Mouse (Mus musculus) gastrocnemius, postnatal 36 days (tissue): Measurements from ENCODE around the gene Anxa3. TPM values are rescaled to one million over a fixed set of nuclear protein-coding genes. Genes with fewer than 3 reads are reported as not detected.
A peak's percentile ranks its signal among the peaks of the same experiment; 100 is the strongest.

Experiments used
- DNase-seq, 2 experiments: peaks; one replicate each; pipeline ENCODE4 v3.0.0; 2022
- intact Hi-C: fragments of 180-260 bp; cut with DNase I; formaldehyde crosslinking; loops from one replicate; pipeline ENCODE4 v1.15.1; 2025
- long read RNA-seq, 2 experiments: library from polyadenylated mRNA; stranded (forward); transcript quantifications; one replicate each; pipeline ENCODE4 v2.0.0; 2021
- total RNA-seq, 2 experiments: library from RNA; stranded (reverse); gene quantifications; 2 replicates each; pipeline ENCODE4 v1.2.3; 2021

Anxa3 gene
- total RNA-seq, result 10 to 100 TPM; 13.2 to 13.3 TPM
- long read RNA-seq, experiment 1, transcript Anxa3-201 (13 exons, 1,595 nt), result major isoform, 11 of 17 reads
- long read RNA-seq, experiment 1, partial matches to known transcripts, result 2 of 17 reads
- long read RNA-seq, experiment 1, other reads (novel, unspliced or antisense), result 4 of 17 reads
- long read RNA-seq, experiment 2, transcript Anxa3-201 (13 exons, 1,595 nt), result major isoform, 13 of 15 reads
- long read RNA-seq, experiment 2, partial matches to known transcripts, result 1 of 15 reads
- long read RNA-seq, experiment 2, other reads (novel, unspliced or antisense), result 1 of 15 reads

DNA sequence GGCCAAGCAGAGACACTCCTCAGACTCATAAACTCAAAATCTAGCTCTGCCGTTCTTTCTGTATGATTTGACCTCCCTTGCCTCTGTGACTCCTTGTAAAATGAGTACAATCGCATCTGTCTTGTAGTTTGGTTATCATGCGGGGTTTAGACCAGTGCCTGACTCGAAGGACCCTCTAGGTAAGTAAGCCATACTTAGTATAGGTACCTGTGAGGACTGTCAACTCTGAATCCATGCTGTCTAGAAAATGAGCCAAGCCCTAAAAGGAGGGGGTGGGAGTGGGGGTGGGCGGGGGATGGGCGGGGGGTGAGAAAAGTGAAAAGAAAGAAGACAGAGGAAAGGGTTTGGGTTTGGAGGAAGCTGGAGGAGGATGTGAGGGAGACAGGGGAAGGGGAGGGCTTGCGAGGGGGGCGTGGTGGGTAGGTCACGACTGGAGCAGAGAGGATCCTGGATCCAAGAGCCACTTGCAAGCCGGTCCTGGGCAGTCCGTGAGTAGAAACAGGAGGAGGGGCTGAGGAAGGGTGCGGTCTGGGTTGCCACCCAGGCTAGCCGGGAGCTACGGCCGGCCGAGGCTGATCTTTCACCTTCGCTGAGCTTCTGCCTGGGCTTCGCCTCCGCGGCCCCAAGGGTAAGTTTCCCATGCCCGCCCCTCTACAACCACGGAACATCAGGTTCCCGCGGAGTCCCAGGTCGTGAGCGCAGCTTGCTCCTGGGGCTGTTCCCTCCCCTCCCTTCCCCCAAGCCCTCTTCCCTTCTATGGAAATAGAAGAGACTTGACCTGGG is at the start of gene Anxa3:
Anxa3 (plus strand) TSS at position 404 of the 783 bp plus-strand sequence.
- intact Hi-C loops, result no loop called here
- DNase-seq, result peak; percentile 38 to 48

DNA sequence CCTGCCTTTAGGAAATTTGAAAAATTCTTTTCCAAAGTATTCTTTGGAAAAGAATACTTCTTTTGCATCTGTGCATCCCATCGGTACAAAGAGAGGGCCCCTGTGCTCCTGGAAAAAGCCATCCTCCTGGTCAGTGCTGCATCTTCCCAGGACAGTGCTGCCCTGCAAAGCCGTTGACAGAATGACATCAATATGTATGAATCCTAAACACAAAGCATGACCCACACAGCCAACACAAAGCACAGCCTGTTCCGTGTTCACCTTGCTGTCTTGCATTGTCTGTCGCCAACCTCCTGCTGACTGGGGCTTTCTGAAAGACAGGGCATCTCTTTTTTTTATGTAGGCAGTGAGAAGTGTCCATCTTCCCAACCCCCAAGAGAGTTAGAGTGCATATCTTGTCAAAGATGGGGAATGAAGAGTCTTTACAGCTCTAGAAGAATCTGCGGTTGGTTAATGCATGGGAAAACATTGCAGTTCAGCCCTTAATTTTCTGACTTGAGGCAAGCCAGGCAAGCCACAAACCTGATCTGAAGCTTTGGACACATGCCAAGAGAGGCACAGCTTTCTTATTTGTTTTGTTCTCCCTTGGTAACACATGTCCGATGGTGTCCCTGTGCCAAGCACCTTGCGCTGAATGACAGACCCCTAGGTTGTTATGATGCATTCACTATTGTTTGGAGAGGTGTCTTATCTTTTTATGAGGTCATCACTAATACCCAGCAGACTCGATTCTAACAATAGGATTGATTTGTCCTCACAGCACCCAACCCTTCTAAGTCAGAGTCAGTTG is 45.7 kb upstream of the Anxa3 start:
- no peak for DNase-seq
- intact Hi-C loops, result no loop called here

DNA sequence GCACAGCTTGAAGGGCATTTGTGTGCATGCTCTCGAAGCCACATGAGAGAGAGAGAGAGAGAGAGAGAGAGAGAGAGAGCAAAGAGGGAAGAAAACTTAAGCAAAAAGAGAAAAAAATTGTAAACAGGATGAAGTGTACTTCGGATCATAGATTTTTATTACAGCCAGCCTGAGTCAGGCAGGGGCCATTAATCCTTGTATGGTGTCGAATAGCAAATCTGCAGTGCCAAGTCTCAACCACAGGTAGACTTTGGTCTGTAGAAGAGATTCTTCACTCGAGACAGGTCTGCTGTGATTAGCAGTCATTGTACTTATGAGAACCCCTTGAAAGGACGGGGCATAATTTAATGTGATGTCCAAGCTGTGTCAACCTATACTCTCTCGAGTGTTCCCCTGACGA is 35.5 kb upstream of the Anxa3 start:
- DNase-seq, result no peak
- intact Hi-C loops, result no loop called here

DNA sequence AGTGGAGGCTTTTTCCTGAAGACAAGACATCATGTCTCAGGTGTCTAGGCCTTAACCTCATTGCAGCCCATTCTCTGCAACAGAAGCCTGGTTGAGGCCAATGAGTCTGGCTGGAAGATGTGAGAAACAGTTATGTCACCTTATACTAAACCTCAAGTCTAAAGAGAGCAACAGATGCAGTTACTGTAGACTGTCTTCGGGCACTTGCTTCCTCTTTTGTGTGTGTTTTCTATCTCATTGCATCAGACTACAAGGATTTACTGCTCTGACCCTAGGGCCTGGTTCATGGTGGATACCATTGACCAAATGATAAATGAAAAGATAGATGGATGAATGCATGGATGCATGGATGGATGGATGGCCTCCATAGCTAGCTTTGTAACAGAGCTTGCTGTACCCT is 31.1 kb upstream of the Anxa3 start:
- intact Hi-C loops, result no loop called here
- DNase-seq, result no peak

DNA sequence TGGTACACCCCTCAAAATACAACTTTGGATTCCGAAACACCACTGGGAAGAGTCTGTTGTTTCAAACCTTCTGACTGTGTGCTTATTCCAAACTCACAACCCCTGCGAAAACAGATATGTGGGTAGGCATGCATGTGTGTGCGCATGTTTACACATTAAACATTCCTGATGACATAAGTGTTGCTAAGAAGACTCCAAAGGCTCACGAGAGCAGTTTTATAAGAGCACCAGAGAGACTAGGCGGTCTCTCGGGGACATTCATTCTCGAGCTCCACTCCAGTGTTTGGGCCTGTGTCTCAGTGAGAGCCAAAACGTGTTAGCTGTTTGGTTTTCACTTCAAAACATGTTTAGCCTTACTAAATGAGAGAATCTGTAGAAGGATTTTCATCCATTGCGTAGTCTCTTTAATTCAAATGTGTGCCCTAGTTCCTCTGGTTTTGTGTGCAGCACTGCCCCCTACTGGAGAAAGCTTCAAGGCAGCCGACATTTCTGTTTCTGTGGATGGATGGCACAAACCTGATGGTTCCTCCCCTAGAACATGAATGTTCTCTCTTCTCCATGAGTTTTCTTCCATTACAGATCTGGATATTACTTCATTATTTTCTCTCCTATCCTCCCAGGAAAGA is 24.2 kb upstream of the Anxa3 start:
- peak; percentile 23 to 55 for DNase-seq
- intact Hi-C loops, result loop anchor here (5.0 kb wide), 1 partner anchor 502 kb away; no protein-coding TSS in a partner anchor

DNA sequence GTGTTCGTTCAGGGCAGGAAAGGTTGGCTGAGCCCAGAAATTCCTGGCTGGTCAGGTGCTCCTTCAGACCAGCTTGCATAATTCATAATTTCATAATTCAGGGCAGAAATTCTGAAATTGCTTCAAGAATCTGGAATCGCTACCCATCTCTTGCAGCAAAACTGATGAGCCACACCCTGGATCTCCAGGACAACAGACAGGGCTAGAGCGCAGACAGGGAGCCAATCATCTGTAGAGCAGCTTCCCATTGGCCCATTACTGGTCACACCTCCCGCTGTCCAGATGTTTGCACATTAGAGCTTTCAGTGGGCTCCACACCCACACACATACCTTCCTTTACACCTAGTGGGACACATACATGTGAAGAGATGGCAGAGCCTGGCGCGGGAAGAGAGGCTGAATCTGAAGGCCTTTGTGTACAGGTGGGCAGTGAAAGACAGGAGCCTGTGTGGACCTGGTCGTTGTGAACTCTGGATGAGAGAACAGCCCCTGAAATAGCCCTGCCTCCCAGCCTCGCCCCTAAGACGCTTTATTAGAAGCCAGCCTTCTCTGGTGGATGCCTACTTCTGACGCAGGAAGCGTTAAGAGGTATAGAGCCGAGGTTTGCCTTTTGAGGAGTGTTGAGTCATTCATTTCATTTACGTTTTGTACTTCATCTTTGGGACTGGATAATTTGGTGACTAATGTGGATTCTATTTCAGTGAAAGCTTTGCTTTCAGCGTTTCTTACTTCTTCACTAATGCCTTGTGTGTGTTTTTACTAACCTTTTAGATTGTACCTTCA is 9.4 kb upstream of the Anxa3 start:
- no peak for DNase-seq
- intact Hi-C loops, result no loop called here

DNA sequence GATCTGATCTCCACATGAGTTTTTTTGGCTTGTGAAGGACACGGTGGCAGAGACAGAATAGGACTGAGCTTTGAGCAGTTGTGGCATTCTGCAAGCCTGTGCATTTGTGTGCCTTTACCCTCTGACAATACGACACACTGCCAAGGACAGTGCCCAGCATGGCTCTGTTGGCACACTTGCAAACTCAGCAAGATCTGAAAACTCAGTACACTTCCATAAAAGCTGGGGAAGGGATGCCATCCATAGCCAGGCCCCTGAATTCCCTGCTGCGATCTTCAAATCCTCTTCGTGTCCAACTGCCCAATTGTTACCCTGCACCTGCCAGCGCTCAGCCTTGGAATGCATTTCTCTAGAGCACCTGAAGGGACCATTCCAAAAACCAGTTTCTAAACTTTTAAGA is 8.0 kb upstream of the Anxa3 start:
- DNase-seq, result no peak
- intact Hi-C loops, result no loop called here

DNA sequence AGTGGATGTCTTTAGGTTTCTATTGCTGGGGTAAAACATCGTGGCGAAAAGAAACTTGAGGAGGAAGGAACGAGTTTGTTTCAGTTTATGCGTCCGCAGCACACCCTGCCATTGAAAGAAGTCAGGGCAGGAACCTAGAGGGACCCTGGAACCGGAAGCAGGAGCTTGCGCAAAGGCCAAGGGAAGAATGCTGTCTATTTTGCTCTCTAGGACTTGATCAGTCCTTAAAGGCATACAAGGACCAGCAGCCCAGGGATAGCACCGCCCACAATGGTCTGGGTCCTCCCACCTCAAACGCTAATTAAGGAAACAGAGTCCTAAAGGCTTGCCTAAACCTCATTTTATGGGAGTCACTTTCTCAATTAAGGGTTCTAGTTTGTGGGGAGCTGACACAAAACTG is 717 bp upstream of the Anxa3 start:
- peak in 1 of 2 experiments; percentile 27 for DNase-seq
- intact Hi-C loops, result no loop called here

DNA sequence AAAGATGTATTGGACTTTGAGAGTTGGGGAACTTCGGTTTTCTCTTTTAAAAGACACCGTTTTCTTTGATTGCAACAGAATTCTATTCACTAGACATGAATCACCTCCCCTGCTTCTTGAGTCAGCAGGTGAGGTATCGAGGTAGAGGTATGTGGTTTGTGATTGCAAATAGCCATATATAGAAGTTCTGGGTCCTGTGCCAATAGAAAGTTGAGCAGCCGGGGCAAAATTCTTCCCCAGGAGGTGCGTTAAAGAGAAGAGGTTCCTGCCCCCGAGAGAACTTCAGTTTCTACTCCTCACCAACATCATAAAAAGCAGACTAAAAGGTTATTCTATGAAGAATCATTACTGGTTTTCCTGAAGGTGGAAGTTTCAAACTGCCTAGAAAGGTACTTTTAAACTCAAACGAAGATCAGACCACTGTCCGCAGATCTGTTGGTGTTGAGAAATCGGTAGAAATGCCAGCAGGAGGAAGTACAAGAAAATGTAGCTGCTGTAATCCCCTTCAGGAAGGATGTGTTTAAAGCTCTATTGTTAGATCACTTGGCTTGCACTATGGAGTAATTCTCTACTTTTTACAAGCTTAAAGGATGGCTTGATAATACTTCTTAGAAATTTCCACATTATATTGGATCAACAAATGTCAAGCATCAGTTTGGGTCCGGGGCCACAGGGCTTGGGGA is 955 bp downstream of the Anxa3 start:
- intact Hi-C loops, result no loop called here
- no peak for DNase-seq

DNA sequence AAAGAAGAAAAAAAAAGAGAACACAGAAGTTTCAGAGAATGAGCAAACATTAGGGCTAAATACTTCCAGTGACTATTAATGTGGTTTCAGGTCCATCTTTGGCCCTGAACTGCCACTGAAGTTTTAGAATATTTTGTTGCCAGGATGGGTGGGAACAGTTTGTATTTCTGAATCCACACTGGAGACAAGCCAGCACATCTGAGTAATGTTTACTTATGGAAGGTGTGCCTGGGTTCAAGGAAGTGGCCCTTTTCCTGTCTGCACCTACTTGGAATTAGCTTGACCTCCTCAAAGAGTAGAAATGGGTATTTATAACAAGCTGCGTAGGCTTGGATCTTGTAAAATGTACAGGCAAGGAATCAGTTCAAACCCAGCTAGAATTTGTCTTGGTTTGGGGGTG is 2.6 kb downstream of the Anxa3 start:
- intact Hi-C loops, result no loop called here
- no peak for DNase-seq

DNA sequence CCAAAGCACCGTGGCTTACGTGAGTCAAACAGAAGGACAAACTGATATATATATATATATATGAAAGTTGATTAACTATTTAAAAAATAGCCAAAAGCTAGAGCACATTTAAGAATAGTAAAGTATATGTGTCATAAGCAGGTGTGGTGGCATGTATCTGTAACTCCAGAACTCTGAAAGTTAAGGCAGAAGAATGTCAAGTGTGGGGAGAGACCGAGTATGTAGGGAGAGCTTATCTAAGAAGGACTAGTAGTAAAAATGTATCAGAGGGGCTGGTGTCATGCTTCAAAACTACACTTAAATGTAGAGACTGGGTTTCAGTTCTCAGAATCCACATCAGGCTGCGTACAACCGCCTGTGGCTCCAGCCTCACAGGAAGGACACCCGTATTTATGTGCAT is 4.3 kb downstream of the Anxa3 start:
- intact Hi-C loops, result no loop called here
- no peak for DNase-seq

DNA sequence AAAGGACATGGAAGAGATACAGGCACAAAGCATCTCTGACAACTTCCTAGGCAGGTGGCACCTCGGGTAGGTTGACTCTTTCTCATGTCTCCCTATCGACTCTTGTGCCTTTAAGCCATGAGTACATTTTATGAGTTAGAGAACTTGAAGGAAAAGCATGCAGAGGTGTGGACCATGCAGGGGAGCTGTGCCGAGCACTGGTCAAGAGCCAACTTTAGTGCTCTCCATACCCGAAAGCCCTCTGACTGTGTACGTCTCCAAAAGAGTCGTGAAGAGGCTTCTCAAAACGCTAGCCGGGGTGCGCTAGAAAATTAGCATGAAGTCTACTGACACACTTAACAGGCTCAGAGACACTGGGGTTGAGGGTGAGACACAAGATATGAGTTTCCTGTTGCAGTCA is 6.0 kb downstream of the Anxa3 start:
- intact Hi-C loops, result no loop called here
- DNase-seq, result no peak

DNA sequence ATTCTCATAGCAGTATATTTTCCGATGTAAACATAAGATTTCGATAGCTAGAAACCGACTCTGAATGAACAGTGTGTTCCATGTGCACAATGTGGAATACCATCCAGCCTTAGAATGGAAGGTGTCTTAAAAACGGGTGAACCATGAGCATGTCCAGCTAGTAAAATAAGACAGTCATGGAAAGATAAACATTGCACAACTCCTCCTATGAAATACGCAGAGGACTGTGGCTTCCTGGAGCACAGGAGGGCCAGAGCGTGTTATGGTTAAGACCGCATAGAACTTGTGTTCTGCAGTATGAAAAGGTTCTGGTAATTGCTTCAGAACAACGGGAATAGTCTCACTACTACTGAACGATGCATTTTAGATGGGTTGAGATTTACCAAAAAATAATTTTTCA is 6.8 kb downstream of the Anxa3 start:
- no peak for DNase-seq
- intact Hi-C loops, result no loop called here

DNA sequence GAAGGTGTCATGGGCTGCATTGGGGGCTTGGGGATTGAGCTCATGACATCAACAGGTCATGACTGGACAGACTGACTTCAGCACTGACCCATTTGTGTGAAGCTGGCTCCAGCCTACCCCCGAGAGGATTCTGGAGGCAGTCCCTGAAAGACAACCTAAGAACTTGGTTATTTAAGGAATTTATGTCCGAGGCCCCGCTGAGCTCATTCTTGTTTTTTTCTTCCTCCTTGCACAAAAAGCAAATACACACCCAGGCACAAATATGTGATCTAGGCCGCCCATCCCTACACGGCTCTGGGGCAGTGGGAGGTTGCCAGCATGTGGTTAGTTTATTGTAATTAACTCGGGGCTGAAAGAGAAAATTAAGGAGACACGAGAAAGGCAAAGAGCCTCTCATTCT is 9.0 kb downstream of the Anxa3 start:
- intact Hi-C loops, result no loop called here
- DNase-seq, result peak in 1 of 2 experiments; percentile 42

DNA sequence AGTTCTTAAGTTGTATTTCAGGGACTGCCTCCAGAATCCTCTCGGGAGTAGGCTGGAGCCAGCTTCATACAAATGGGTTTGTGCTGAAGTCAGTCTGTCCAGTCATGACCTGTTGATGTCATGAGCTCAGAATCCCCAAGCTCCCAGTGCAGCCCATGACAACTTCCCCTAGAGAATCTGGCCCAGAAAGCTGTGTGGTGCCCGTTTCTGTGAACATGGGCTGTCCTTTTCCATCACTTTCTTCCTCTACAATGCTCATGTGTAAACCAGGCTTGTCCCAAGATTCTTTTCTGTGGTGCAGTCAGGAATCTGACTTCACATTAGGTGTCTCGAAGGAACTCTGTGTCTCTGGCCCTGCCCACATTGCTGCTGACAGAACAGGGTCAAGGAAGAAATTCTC is 10.0 kb downstream of the Anxa3 start:
- intact Hi-C loops, result no loop called here

DNA sequence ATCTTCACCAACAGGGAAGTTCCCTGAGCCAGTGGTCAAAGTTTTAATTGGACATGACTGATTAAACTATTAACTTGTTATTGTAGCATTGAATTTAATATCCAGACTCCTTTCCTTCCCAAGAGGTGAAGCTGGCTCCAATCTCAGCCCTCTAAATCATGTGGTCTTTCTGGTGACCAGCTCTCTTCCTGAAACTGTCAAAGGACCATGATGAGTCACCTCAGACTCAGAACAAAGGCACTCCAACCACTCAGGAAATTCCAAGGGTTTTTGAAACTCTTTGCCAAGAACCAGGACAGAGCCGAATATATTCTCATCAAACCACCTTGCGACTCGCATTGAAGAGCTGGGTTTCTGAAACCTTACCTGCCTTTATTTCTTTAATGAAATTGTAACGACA is 11.2 kb downstream of the Anxa3 start:
- no peak for DNase-seq
- intact Hi-C loops, result no loop called here

More for the DNA sequence above, 10.0 kb downstream of the Anxa3 start:
- DNase-seq, result peak; percentile 37 to 72

DNA sequence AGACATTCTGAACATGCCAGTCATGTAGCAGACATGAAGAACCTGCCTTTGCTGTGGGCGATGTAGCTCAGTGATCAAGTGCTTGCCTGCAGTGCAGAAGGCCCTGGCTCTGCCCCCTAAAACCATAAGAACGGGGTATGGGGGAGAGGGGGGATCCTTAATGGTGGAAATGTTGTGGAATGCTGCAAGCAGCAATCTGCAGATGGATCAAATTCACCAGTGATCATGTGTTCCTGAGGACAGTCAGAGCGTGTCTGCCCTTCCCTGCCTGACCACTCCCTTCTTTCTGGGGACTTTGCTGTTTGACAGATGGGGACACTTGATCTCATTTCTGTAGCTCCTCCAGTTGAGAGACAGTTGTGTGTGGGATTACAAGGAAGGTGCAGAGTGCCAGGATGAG is 11.7 kb downstream of the Anxa3 start:
- intact Hi-C loops, result no loop called here
- no peak for DNase-seq

DNA sequence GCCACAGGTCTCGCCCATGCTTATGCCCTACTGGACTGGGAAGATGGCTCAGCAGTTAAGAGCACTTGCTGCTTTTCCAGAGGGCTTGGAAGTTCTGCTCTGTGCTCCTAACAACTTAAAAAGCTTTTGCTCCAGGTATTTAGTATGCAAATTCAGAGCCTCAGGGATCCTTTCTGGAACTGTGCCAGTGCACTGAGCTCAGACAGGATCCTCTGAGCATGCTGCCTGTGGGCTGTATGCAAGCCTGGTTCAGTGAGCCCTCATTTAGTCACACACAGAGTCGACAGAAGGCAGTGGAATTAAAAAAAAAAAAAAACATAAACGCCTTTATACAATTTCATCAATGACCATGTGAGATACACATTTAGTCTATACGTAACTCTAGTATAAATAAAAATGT is 17.5 kb downstream of the Anxa3 start:
- intact Hi-C loops, result no loop called here
- DNase-seq, result no peak

DNA sequence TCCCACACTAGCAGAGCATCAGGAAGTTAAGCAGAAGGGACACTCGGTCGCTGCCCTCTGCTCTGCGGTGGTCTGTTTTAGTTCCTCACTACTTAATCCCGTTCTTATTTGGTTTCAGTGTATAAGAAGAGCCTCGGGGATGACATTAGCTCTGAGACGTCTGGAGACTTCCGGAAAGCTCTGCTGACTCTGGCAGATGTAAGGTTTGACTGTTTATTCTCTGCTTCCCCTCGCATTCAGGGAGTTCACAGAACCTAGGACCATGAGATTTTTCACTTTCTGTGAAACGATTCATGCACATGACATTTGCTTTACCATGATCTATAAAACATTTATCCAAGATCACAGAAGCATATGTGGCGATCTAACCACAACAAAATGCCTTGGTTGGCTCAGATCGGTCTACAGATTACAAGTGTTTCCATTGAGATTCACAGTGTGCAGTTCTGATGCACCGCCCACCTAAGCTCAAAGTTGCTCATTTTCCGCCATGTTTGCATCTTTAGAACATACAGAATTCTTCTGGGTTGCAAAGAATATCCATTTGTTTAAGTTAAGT is 31.7 kb downstream of the Anxa3 start:
- intact Hi-C loops, result no loop called here
- DNase-seq, result no peak
